Comparison of ENCODE assay signal across 10 mouse cellular contexts in genomic region chr5:105859716-105860460, GRCm38 (mm10). TPM values are rescaled to one million over a fixed set of nuclear protein-coding genes. Genes with fewer than 3 reads are reported as not detected.
A peak's percentile ranks its signal among the peaks of the same experiment; 100 is the strongest.
DNase-seq lines count a peak whose midpoint lies in the region; ATAC-seq and TF ChIP-seq lines count a peak whose summit lies in the region.
"Had no signal": no experiment of that assay in that cellular context is flagged by ENCODE, and none has a peak within 500 bp of the region (broad histone marks: within the 10 kb centered on the region; RNA-seq: fewer than 3 reads in every experiment).

No protein-coding gene starts in this region.

- intact Hi-C loops in gastrocnemius, adult 2 months (cut with DNase I) = no loop called here

- DNase-seq in gastrocnemius, adult 2 months = no peak
- no peak for DNase-seq in gastrocnemius, postnatal 4 days (ENCODE audit: low spot score in 2 of 2)
- peak; percentile 31 for DNase-seq in lung, embryonic 14.5 days
- no peak for DNase-seq in lung, adult 2 months
- DNase-seq in forebrain, embryonic 10.5 days (ENCODE audit: extremely low spot score, low spot score) = peak; percentile 13
- DNase-seq in adipocyte (ENCODE audit: low spot score) = no peak
- DNase-seq in thymus, postnatal 0 days (ENCODE audit: low spot score) = no peak
- DNase-seq: cerebellum, postnatal 14 days; right cerebral cortex, adult 18-20 months had no signal

- 0 out of 2 replicates have a peak, but pooled peaks cover 7% of the 10 kb centered on the region for H3K4me1 ChIP-seq in lung, embryonic 14.5 days (ENCODE audit: insufficient read depth)
- H3K4me1 ChIP-seq in lung, adult 2 months (ENCODE audit: control insufficient read depth, insufficient read depth, low read length) = peaks cover 17% of the 10 kb centered on the region
- peaks cover 22% of the 10 kb centered on the region for H3K4me1 ChIP-seq in forebrain, embryonic 10.5 days
- H3K4me1 ChIP-seq in liver, embryonic 16.5 days (ENCODE audit: control insufficient read depth, low read depth, low read length) = peaks cover 2% of the 10 kb centered on the region

- H3K4me2 ChIP-seq in lung, embryonic 14.5 days = no peak overlapping the region
- H3K4me2 ChIP-seq in liver, embryonic 16.5 days (ENCODE audit: low read depth, low read length) = no peak overlapping the region

- H3K4me3 ChIP-seq in gastrocnemius, adult 2 months = no peak overlapping the region
- H3K4me3 ChIP-seq in lung, embryonic 14.5 days (ENCODE audit: low read depth, low read length) = no peak overlapping the region
- no peak overlapping the region for H3K4me3 ChIP-seq in lung, adult 2 months (replicated peaks; ENCODE audit: extremely low read depth, low read depth, low read length)
- no peak overlapping the region for H3K4me3 ChIP-seq in forebrain, embryonic 10.5 days
- H3K4me3 ChIP-seq in liver, embryonic 16.5 days (ENCODE audit: low read depth, low read length) = no peak overlapping the region

- ATAC-seq in lung, embryonic 14.5 days (ENCODE audit: insufficient read depth) = peak; percentile 29; the same call in 1 of the 2 replicates
- ATAC-seq in liver, embryonic 16.5 days (ENCODE audit: low read depth) = no peak

- H3K27me3 ChIP-seq in lung, embryonic 14.5 days (ENCODE audit: insufficient read depth, low read length) = no peaks in the 10 kb centered on the region
- H3K27me3 ChIP-seq in forebrain, embryonic 10.5 days (ENCODE audit: poor library complexity, severe bottlenecking) = no peaks in the 10 kb centered on the region
- no peaks in the 10 kb centered on the region for H3K27me3 ChIP-seq in liver, embryonic 16.5 days (ENCODE audit: control insufficient read depth, insufficient read depth, low read depth, low read length)

- H3K9ac ChIP-seq in lung, embryonic 14.5 days = no peak overlapping the region
- H3K9ac ChIP-seq in liver, embryonic 16.5 days (ENCODE audit: low read depth, low read length) = no peak overlapping the region

- no peak for TF ChIP-seq POLR2A in lung, adult 2 months (IDR thresholded peaks at IDR 0.05; ENCODE audit: borderline replicate concordance, extremely low read depth, low read depth, low read length)

- WGBS in lung, embryonic 14.5 days = 42% methylated on average over 11 of the region's 11 CpGs
- 51% methylated on average over 11 of the region's 11 CpGs for WGBS in lung, adult 2 months
- 64% methylated on average over 11 of the region's 11 CpGs for WGBS in forebrain, embryonic 10.5 days
- 26% methylated on average over 11 of the region's 11 CpGs for WGBS in liver, embryonic 16.5 days (ENCODE audit: insufficient replicate concordance)

- no peak for TF ChIP-seq CTCF in gastrocnemius, adult 2 months (IDR thresholded peaks at IDR 0.05)
- no peak for TF ChIP-seq CTCF in lung, embryonic 14.5 days (IDR thresholded peaks at IDR 0.05; ENCODE audit: low read depth)
- no peak for TF ChIP-seq CTCF in lung, adult 2 months (IDR thresholded peaks at IDR 0.05; ENCODE audit: insufficient read depth, low read length)

- no peaks in the 10 kb centered on the region for H3K9me3 ChIP-seq in lung, embryonic 14.5 days (ENCODE audit: low read depth, low read length)
- H3K9me3 ChIP-seq in forebrain, embryonic 10.5 days = no peaks in the 10 kb centered on the region
- no peaks in the 10 kb centered on the region for H3K9me3 ChIP-seq in liver, embryonic 16.5 days (replicated peaks; ENCODE audit: control insufficient read depth, low read length)

- no peaks in the 10 kb centered on the region for H3K36me3 ChIP-seq in lung, embryonic 14.5 days (ENCODE audit: insufficient read depth)
- H3K36me3 ChIP-seq in forebrain, embryonic 10.5 days (replicated peaks) = no peaks in the 10 kb centered on the region
- no peaks in the 10 kb centered on the region for H3K36me3 ChIP-seq in liver, embryonic 16.5 days (ENCODE audit: control insufficient read depth, insufficient read depth)

- peak overlapping the region; percentile 38 for H3K27ac ChIP-seq in gastrocnemius, adult 2 months
- peak overlapping the region; percentile 76 for H3K27ac ChIP-seq in lung, embryonic 14.5 days (ENCODE audit: low read depth)
- H3K27ac ChIP-seq in forebrain, embryonic 10.5 days = peak overlapping the region; percentile 58
- H3K27ac ChIP-seq in liver, embryonic 16.5 days (ENCODE audit: low read length) = peak overlapping the region; percentile 23; the same call in 1 of the 2 replicates

RNA-seq across cellular contexts. Expression of gene Zfp326, which starts 16.5 kb away (rescaled TPM):
- total RNA-seq in gastrocnemius, adult 2 months (2021) = 10 to 100 TPM in 1 of 2 experiments, 1 to 10 TPM in 1; 9.8 to 10.6 TPM
- total RNA-seq in gastrocnemius, postnatal 4 days (2021) = 10 to 100 TPM; 25.2 to 31.1 TPM
- polyA plus RNA-seq in lung, embryonic 14.5 days (2014; fragmentation: Nextera tagmentation; extraction: Ambion mirVana) = 43.4 and 45.8 TPM in 2 replicates
- 11.7 and 14.6 TPM in 2 replicates for polyA plus RNA-seq in lung, adult 2 months (2012; rRNA removed)
- polyA plus RNA-seq in forebrain, embryonic 10.5 days (2016; fragmentation: Nextera tagmentation; extraction: Ambion mirVana) = 55.9 and 61.1 TPM in 2 replicates
- 5.1 and 6.2 TPM in 2 replicates for polyA plus RNA-seq in liver, embryonic 16.5 days (2015; fragmentation: Nextera tagmentation; extraction: Ambion mirVana)
- 23.9 and 34.2 TPM in 2 replicates for polyA plus RNA-seq in thymus, postnatal 0 days (2015; fragmentation: Nextera tagmentation; extraction: Ambion mirVana)

Comparison
In these comparisons a context has a peak if more than half of its experiments do, and no peak if none do; other contexts are left out.
1. DNase-seq: peak in lung, embryonic 14.5 days (single experiment) and forebrain, embryonic 10.5 days (single experiment); none in gastrocnemius, adult 2 months (single experiment), gastrocnemius, postnatal 4 days (0 of 2), lung, adult 2 months (single experiment), adipocyte (single experiment) and thymus, postnatal 0 days (single experiment).
2. H3K27ac ChIP-seq: peak in every context shown above with its lines; median percentile 76 in lung, embryonic 14.5 days; 58 in forebrain, embryonic 10.5 days; 38 in gastrocnemius, adult 2 months; 23 in liver, embryonic 16.5 days.